Mouse (Mus musculus): ENCODE measurements around the gene Cul9. TPM values are rescaled to one million over a fixed set of nuclear protein-coding genes. Genes with fewer than 3 reads are reported as not detected.
A peak's percentile ranks its signal among the peaks of the same experiment; 100 is the strongest.

Cul9 gene
- polyA plus RNA-seq (2012; rRNA removed) (0.59 and 0.92 TPM in 2 replicates), polyA plus RNA-seq (2014; fragmentation: Nextera tagmentation; extraction: Ambion mirVana) (0.34 and 0.46 TPM in 2 replicates)

GRCm38 (mm10) chr17:46545813-46546564 lies at the start of gene Cul9:
Gene Cul9, minus strand, starts transcription at chr17:46546388.
- peak within 1 kb of the TSS; percentile 64 for H3K4me2 ChIP-seq (ENCODE audit: low read depth)
- H3K9me3 ChIP-seq (ENCODE audit: control insufficient read depth, low read length) = no peaks in the 10 kb centered on the region
- H3K27me3 ChIP-seq (ENCODE audit: control insufficient read depth, insufficient read depth, low read length) = peaks cover 22% of the 10 kb centered on the region
- ATAC-seq (ENCODE audit: insufficient read depth) (no peak), DNase-seq (ENCODE audit: low read depth in 3 of 3, low spot score in 3 of 3) (no peak)
- H3K27ac ChIP-seq = no peak within 1 kb of the TSS
- H3K4me1 ChIP-seq (replicated peaks; ENCODE audit: control insufficient read depth in 2 of 2, insufficient read depth in 2 of 2, low read length in 1 of 2) = no peaks in the 10 kb centered on the region
- peak within 1 kb of the TSS; percentile 49 to 52 for H3K4me3 ChIP-seq (ENCODE audit: insufficient read depth in 1 of 2, low read depth in 2 of 2, low read length in 2 of 2)
- H3K9ac ChIP-seq (replicated peaks) = no peak within 1 kb of the TSS
- peaks cover 7% of the 10 kb centered on the region for H3K36me3 ChIP-seq (replicated peaks; ENCODE audit: control insufficient read depth, insufficient read depth, low read depth)
- 3% methylated on average over 38 of the region's 49 CpGs for WGBS (ENCODE audit: insufficient replicate concordance)
- TF ChIP-seq EP300 (IDR thresholded peaks at IDR 0.05; ENCODE audit: low read depth) (no peak), CTCF (IDR thresholded peaks at IDR 0.05; ENCODE audit: low read depth) (no peak)

GRCm38 (mm10) chr17:46595336-46595735 lies 49.1 kb upstream of the Cul9 start:
- Histone ChIP-seq H3K27ac (no peak overlapping the region), H3K4me1 (replicated peaks; ENCODE audit: control insufficient read depth in 2 of 2, insufficient read depth in 2 of 2, low read length in 1 of 2) (0 out of 4 replicates have a peak, but pooled peaks cover 0 to 2% of the 10 kb centered on the region in 2 experiments), H3K36me3 (replicated peaks; ENCODE audit: control insufficient read depth, insufficient read depth, low read depth) (no peaks in the 10 kb centered on the region), H3K27me3 (ENCODE audit: control insufficient read depth, insufficient read depth, low read length) (no peaks in the 10 kb centered on the region), H3K9me3 (ENCODE audit: control insufficient read depth, low read length) (no peaks in the 10 kb centered on the region), H3K4me3 (ENCODE audit: insufficient read depth in 1 of 2, low read depth in 2 of 2, low read length in 2 of 2) (no peak overlapping the region), H3K4me2 (ENCODE audit: low read depth) (no peak overlapping the region), H3K9ac (replicated peaks) (no peak overlapping the region)
- 82% methylated on average over 6 of the region's 6 CpGs for WGBS (ENCODE audit: insufficient replicate concordance)
- ATAC-seq (ENCODE audit: insufficient read depth) (no peak), DNase-seq (ENCODE audit: low read depth in 3 of 3, low spot score in 3 of 3) (no peak)
- TF ChIP-seq EP300 (IDR thresholded peaks at IDR 0.05; ENCODE audit: low read depth) (no peak), CTCF (IDR thresholded peaks at IDR 0.05; ENCODE audit: low read depth) (no peak)

GRCm38 (mm10) chr17:46594606-46595005 lies 48.4 kb upstream of the Cul9 start:
- ATAC-seq (ENCODE audit: insufficient read depth) = no peak
- Histone ChIP-seq H3K9ac (replicated peaks) (no peak overlapping the region), H3K27ac (no peak overlapping the region), H3K9me3 (ENCODE audit: control insufficient read depth, low read length) (no peaks in the 10 kb centered on the region), H3K4me2 (ENCODE audit: low read depth) (no peak overlapping the region), H3K4me3 (ENCODE audit: insufficient read depth in 1 of 2, low read depth in 2 of 2, low read length in 2 of 2) (no peak overlapping the region), H3K27me3 (ENCODE audit: control insufficient read depth, insufficient read depth, low read length) (no peaks in the 10 kb centered on the region), H3K4me1 (replicated peaks; ENCODE audit: control insufficient read depth in 2 of 2, insufficient read depth in 2 of 2, low read length in 1 of 2) (0 out of 4 replicates have a peak, but pooled peaks cover 0 to 2% of the 10 kb centered on the region in 2 experiments), H3K36me3 (replicated peaks; ENCODE audit: control insufficient read depth, insufficient read depth, low read depth) (no peaks in the 10 kb centered on the region)
- DNase-seq (ENCODE audit: low read depth in 3 of 3, low spot score in 3 of 3) = no peak
- 69% methylated on average over 9 of the region's 9 CpGs for WGBS (ENCODE audit: insufficient replicate concordance)
- TF ChIP-seq EP300 (IDR thresholded peaks at IDR 0.05; ENCODE audit: low read depth) (no peak), CTCF (IDR thresholded peaks at IDR 0.05; ENCODE audit: low read depth) (no peak)

DNA sequence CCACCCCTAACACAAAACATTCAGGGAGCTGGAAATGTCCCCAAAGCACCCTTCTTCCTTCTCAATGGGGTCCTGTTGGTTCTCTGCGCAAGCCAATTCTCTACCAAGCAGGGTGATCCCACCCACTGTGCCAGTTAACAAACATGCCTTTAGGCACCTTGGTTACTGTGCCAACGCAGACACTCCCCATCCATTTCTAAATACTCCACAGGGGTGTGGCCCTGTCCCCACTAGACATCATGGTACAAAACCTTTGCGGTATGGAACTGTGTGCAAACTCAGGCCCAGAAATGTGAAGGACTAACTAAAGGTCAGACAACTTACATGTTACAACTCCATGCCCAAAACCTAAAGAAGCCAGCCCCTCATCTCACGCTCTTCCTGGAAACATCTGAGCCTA lies 46.9 kb upstream of the Cul9 start:
- 72% methylated on average over 4 of the region's 4 CpGs for WGBS (ENCODE audit: insufficient replicate concordance)
- TF ChIP-seq CTCF (IDR thresholded peaks at IDR 0.05; ENCODE audit: low read depth) (no peak), EP300 (IDR thresholded peaks at IDR 0.05; ENCODE audit: low read depth) (no peak)

GRCm38 (mm10) chr17:46591406-46591805 lies 45.2 kb upstream of the Cul9 start:
- Histone ChIP-seq H3K4me2 (ENCODE audit: low read depth) (no peak overlapping the region), H3K27me3 (ENCODE audit: control insufficient read depth, insufficient read depth, low read length) (no peaks in the 10 kb centered on the region), H3K9me3 (ENCODE audit: control insufficient read depth, low read length) (no peaks in the 10 kb centered on the region), H3K36me3 (replicated peaks; ENCODE audit: control insufficient read depth, insufficient read depth, low read depth) (no peaks in the 10 kb centered on the region), H3K4me1 (replicated peaks; ENCODE audit: control insufficient read depth in 2 of 2, insufficient read depth in 2 of 2, low read length in 1 of 2) (peaks cover 0 to 5% of the 10 kb centered on the region in 2 experiments; a peak in 2 of 4 replicates), H3K4me3 (ENCODE audit: insufficient read depth in 1 of 2, low read depth in 2 of 2, low read length in 2 of 2) (no peak overlapping the region), H3K9ac (replicated peaks) (no peak overlapping the region), H3K27ac (no peak overlapping the region)
- WGBS (ENCODE audit: insufficient replicate concordance) = 77% methylated on average over 19 of the region's 19 CpGs
- DNase-seq (ENCODE audit: low read depth in 3 of 3, low spot score in 3 of 3) (no peak), ATAC-seq (ENCODE audit: insufficient read depth) (no peak)
- TF ChIP-seq CTCF (IDR thresholded peaks at IDR 0.05; ENCODE audit: low read depth) (no peak), EP300 (IDR thresholded peaks at IDR 0.05; ENCODE audit: low read depth) (no peak)

More for the DNA sequence above, 46.9 kb upstream of the Cul9 start:
- Histone ChIP-seq H3K27ac (no peak overlapping the region), H3K27me3 (ENCODE audit: control insufficient read depth, insufficient read depth, low read length) (no peaks in the 10 kb centered on the region), H3K9me3 (ENCODE audit: control insufficient read depth, low read length) (no peaks in the 10 kb centered on the region), H3K4me1 (replicated peaks; ENCODE audit: control insufficient read depth in 2 of 2, insufficient read depth in 2 of 2, low read length in 1 of 2) (peaks cover 0 to 5% of the 10 kb centered on the region in 2 experiments; a peak in 2 of 4 replicates), H3K9ac (replicated peaks) (no peak overlapping the region), H3K36me3 (replicated peaks; ENCODE audit: control insufficient read depth, insufficient read depth, low read depth) (no peaks in the 10 kb centered on the region), H3K4me3 (ENCODE audit: insufficient read depth in 1 of 2, low read depth in 2 of 2, low read length in 2 of 2) (no peak overlapping the region), H3K4me2 (ENCODE audit: low read depth) (no peak overlapping the region)
- DNase-seq (ENCODE audit: low read depth in 3 of 3, low spot score in 3 of 3) = no peak
- no peak for ATAC-seq (ENCODE audit: insufficient read depth)
